Mouse (Mus musculus) myocyte (in vitro differentiated cells): Measurements from ENCODE around the gene Gm10945. TPM values are rescaled to one million over a fixed set of nuclear protein-coding genes. Genes with fewer than 3 reads are reported as not detected.

Experiments used
- H3K27me3 ChIP-seq: one replicate; pipeline ENCODE4 v1.6.1; 2011; ENCODE audit not compliant: control insufficient read depth, insufficient read depth, insufficient read length
- H3K36me3 ChIP-seq: one replicate; pipeline ENCODE4 v1.6.1; 2011; ENCODE audit not compliant: control insufficient read depth, insufficient read depth
- H3K4me2 ChIP-seq: one replicate; pipeline ENCODE4 v1.6.1; 2011; ENCODE audit warnings: low read depth, control low read depth
- H3K4me3 ChIP-seq: one replicate; pipeline ENCODE4 v1.5.1; 2011; ENCODE audit warnings: mild to moderate bottlenecking, control low read depth, moderate library complexity
- H3K79me2 ChIP-seq: one replicate; pipeline ENCODE4 v1.6.1; 2011; ENCODE audit not compliant: control insufficient read depth, insufficient read depth
- H3ac ChIP-seq: one replicate; pipeline ENCODE4 v1.6.1; 2011; ENCODE audit not compliant: control insufficient read depth, insufficient read length
- CEBPB ChIP-seq: IDR thresholded peaks from 2 replicates; pipeline ENCODE4 v1.6.1; 2011; ENCODE audit warnings: mild to moderate bottlenecking, moderate library complexity; ENCODE audit not compliant: poor library complexity, insufficient read depth, severe bottlenecking
- E2F4 ChIP-seq: IDR thresholded peaks from one replicate; pipeline ENCODE4 v1.6.1; 2011; ENCODE audit warnings: mild to moderate bottlenecking, control low read depth, moderate library complexity; ENCODE audit not compliant: insufficient read depth
- MAX ChIP-seq: IDR thresholded peaks from one replicate; pipeline ENCODE4 v1.6.1; 2011; ENCODE audit warnings: low read depth, mild to moderate bottlenecking, control low read depth
- MYOD1 ChIP-seq, 3 experiments: IDR thresholded peaks; one replicate each; pipeline ENCODE4 v1.6.1; 2011; ENCODE audit warnings: control low read depth in 2 of 3, low read depth in 2 of 3, mild to moderate bottlenecking in 2 of 3, moderate library complexity in 1 of 3; ENCODE audit not compliant: insufficient read length in 2 of 3, control insufficient read depth in 1 of 3
- MYOG ChIP-seq, 3 experiments: IDR thresholded peaks; one replicate each; pipeline ENCODE4 v1.6.1; 2011; ENCODE audit warnings: control low read depth in 2 of 3, low read depth in 2 of 3, mild to moderate bottlenecking in 2 of 3; ENCODE audit not compliant: insufficient read length in 2 of 3, control insufficient read depth in 1 of 3, insufficient read depth in 1 of 3
- POLR2A ChIP-seq: IDR thresholded peaks from one replicate; pipeline ENCODE4 v1.6.1; 2011; ENCODE audit warnings: low read depth, mild to moderate bottlenecking, control low read depth, moderate library complexity; ENCODE audit not compliant: insufficient read length
- POLR2AphosphoS2 ChIP-seq: IDR thresholded peaks from one replicate; pipeline ENCODE4 v1.6.1; 2011; ENCODE audit warnings: low read depth, control low read depth; ENCODE audit not compliant: insufficient read length
- REST ChIP-seq: IDR thresholded peaks from one replicate; pipeline ENCODE4 v1.6.1; 2011; ENCODE audit warnings: mild to moderate bottlenecking, control low read depth, moderate library complexity; ENCODE audit not compliant: insufficient read depth, insufficient read length
- SRF ChIP-seq: IDR thresholded peaks from one replicate; pipeline ENCODE4 v1.6.1; 2011; ENCODE audit warnings: low read depth; ENCODE audit not compliant: control insufficient read depth, insufficient read length
- TCF12 ChIP-seq: IDR thresholded peaks from one replicate; pipeline ENCODE4 v1.6.1; 2011; ENCODE audit warnings: mild to moderate bottlenecking, control low read depth; ENCODE audit not compliant: poor library complexity, insufficient read depth, severe bottlenecking
- TCF3 ChIP-seq: IDR thresholded peaks from one replicate; pipeline ENCODE4 v1.6.1; 2011; ENCODE audit warnings: low read depth, control low read depth; ENCODE audit not compliant: insufficient read length
- USF1 ChIP-seq: IDR thresholded peaks from one replicate; pipeline ENCODE4 v1.6.1; 2011; ENCODE audit warnings: low read depth, mild to moderate bottlenecking, control low read depth, moderate library complexity
- polyA plus RNA-seq: library from polyadenylated mRNA; unstranded; fragments of >200 nt; fragmentation: generic; extraction: Trizol; gene quantifications from one replicate; pipeline ENCODE4 v1.2.1, GENCODE M21; 2012; ENCODE audit warnings: missing spikeins

Gm10945 gene
- polyA plus RNA-seq, 1 experiment, result not detected

- Histone ChIP-seq H3ac (no peak overlapping the region), H3K79me2 (no peaks in the 10 kb centered on the region), H3K4me2 (no peak overlapping the region), H3K27me3 (no peaks in the 10 kb centered on the region), H3K36me3 (no peaks in the 10 kb centered on the region), H3K4me3 (no peak overlapping the region)
- no peak for TF ChIP-seq REST
- no peak for TF ChIP-seq TCF12
- no peak for TF ChIP-seq TCF3
- TF ChIP-seq SRF, result no peak
These were observed 33.1 kb downstream of the Gm10945 start for GRCm38 (mm10) chr10:6728469-6728868.

GRCm38 (mm10) chr10:6723765-6724164 is 37.8 kb downstream of the Gm10945 start:
- Histone ChIP-seq H3K4me3 (no peak overlapping the region), H3K4me2 (no peak overlapping the region)
- no peak for TF ChIP-seq REST
- no peak for TF ChIP-seq SRF
- TF ChIP-seq MYOG (IDR thresholded peaks at IDR 0.05; ENCODE audit: control insufficient read depth in 1 of 3, insufficient read depth in 1 of 3, insufficient read length in 2 of 3, low read depth in 2 of 3), result no peak
- no peak for TF ChIP-seq POLR2AphosphoS2
- no peak for TF ChIP-seq MAX
- TF ChIP-seq TCF3, result no peak
- TF ChIP-seq MYOD1 (IDR thresholded peaks at IDR 0.05; ENCODE audit: control insufficient read depth in 1 of 3, insufficient read length in 2 of 3, low read depth in 2 of 3), result no peak
- TF ChIP-seq E2F4, result no peak
- no peak for TF ChIP-seq USF1
- no peak for TF ChIP-seq CEBPB
- TF ChIP-seq POLR2A, result no peak
- TF ChIP-seq TCF12, result no peak

GRCm38 (mm10) chr10:6717181-6717948 is 44.2 kb downstream of the Gm10945 start:
- Histone ChIP-seq H3K27me3 (no peaks in the 10 kb centered on the region), H3ac (no peak overlapping the region), H3K4me2 (no peak overlapping the region), H3K36me3 (no peaks in the 10 kb centered on the region), H3K79me2 (no peaks in the 10 kb centered on the region), H3K4me3 (no peak overlapping the region)
- TF ChIP-seq MYOD1 (IDR thresholded peaks at IDR 0.05; ENCODE audit: control insufficient read depth in 1 of 3, insufficient read length in 2 of 3, low read depth in 2 of 3), result no peak
- no peak for TF ChIP-seq REST
- TF ChIP-seq CEBPB, result no peak
- no peak for TF ChIP-seq MYOG (IDR thresholded peaks at IDR 0.05; ENCODE audit: control insufficient read depth in 1 of 3, insufficient read depth in 1 of 3, insufficient read length in 2 of 3, low read depth in 2 of 3)
- TF ChIP-seq POLR2A, result no peak
- no peak for TF ChIP-seq E2F4
- no peak for TF ChIP-seq TCF12
- no peak for TF ChIP-seq SRF
- TF ChIP-seq MAX, result no peak
- TF ChIP-seq POLR2AphosphoS2, result no peak
- no peak for TF ChIP-seq TCF3

More at GRCm38 (mm10) chr10:6723765-6724164, 37.8 kb downstream of the Gm10945 start:
- Histone ChIP-seq H3K27me3 (no peaks in the 10 kb centered on the region), H3K79me2 (no peaks in the 10 kb centered on the region), H3ac (no peak overlapping the region), H3K36me3 (no peaks in the 10 kb centered on the region)

- H3K79me2 ChIP-seq, result no peaks in the 10 kb centered on the region
- TF ChIP-seq CEBPB (no peak), MAX (no peak), E2F4 (no peak), TCF12 (no peak), MYOG (IDR thresholded peaks at IDR 0.05; ENCODE audit: control insufficient read depth in 1 of 3, insufficient read depth in 1 of 3, insufficient read length in 2 of 3, low read depth in 2 of 3) (no peak), USF1 (no peak), POLR2AphosphoS2 (no peak)
- H3K4me3 ChIP-seq, result no peak overlapping the region
These were observed 56.2 kb downstream of the Gm10945 start for GRCm38 (mm10) chr10:6705226-6705885.

More at GRCm38 (mm10) chr10:6705226-6705885, 56.2 kb downstream of the Gm10945 start:
- no peaks in the 10 kb centered on the region for H3K27me3 ChIP-seq
- no peak overlapping the region for H3ac ChIP-seq
- no peak overlapping the region for H3K4me2 ChIP-seq
- H3K36me3 ChIP-seq, result no peaks in the 10 kb centered on the region
